Mouse (Mus musculus) liver, embryonic 16.5 days (tissue): ENCODE measurements around the gene Bpifa5. TPM values are rescaled to one million over a fixed set of nuclear protein-coding genes. Genes with fewer than 3 reads are reported as not detected.
"Not testable (repeated sequence)": the region's sequence is repeated elsewhere in the genome, so short reads cannot be mapped to it uniquely, and the experiment has no call there.

ENCODE experiments used
- ATAC-seq: fragments of 200-750 bp; cut with Nextera tagmentation; 2 replicates; pipeline ENCODE4 v1.8.0; 2017; ENCODE audit warnings: low read depth, mild to moderate bottlenecking, moderate number of reproducible peaks, moderate library complexity
- H3K27ac ChIP-seq: fragments of 300-500 bp; sonication (generic); 2 replicates; pipeline ENCODE4 v1.5.1; 2014; ENCODE audit warnings: mild to moderate bottlenecking, low read length
- H3K27me3 ChIP-seq: fragments of 300-500 bp; sonication (generic); 2 replicates; pipeline ENCODE4 v1.6.1; 2014; ENCODE audit warnings: low read depth, low read length, mixed read lengths; ENCODE audit not compliant: control insufficient read depth, insufficient read depth
- H3K36me3 ChIP-seq: fragments of 300-500 bp; sonication (generic); 2 replicates; pipeline ENCODE4 v1.6.1; 2014; ENCODE audit warnings: mild to moderate bottlenecking; ENCODE audit not compliant: control insufficient read depth, insufficient read depth
- H3K4me1 ChIP-seq: fragments of 300-500 bp; sonication (generic); 2 replicates; pipeline ENCODE4 v1.6.1; 2014; ENCODE audit warnings: low read depth, low read length, mixed read lengths; ENCODE audit not compliant: control insufficient read depth
- H3K4me2 ChIP-seq: fragments of 300-500 bp; sonication (generic); 2 replicates; pipeline ENCODE4 v1.6.1; 2014; ENCODE audit warnings: low read depth, low read length, mixed read lengths
- H3K4me3 ChIP-seq: fragments of 300-500 bp; sonication (generic); 2 replicates; pipeline ENCODE4 v1.5.1; 2014; ENCODE audit warnings: low read depth, mild to moderate bottlenecking, low read length
- H3K9ac ChIP-seq: fragments of 300-500 bp; sonication (generic); 2 replicates; pipeline ENCODE4 v1.6.1; 2014; ENCODE audit warnings: low read depth, low read length
- H3K9me3 ChIP-seq: fragments of 300-500 bp; sonication (generic); replicated peaks from 2 replicates; pipeline ENCODE4 v1.6.1; 2016; ENCODE audit warnings: low read length; ENCODE audit not compliant: control insufficient read depth
- WGBS: fragments of 180-500 bp; shearing (Covaris S2); extraction: QIAGEN DNeasy Blood & Tissue Kit; methylation state at CpG from one replicate; pipeline ENCODE4 v1.1.7; 2014; ENCODE audit not compliant: insufficient replicate concordance; 5-methylcytosine and 5-hydroxymethylcytosine counted together
- polyA plus RNA-seq: library from polyadenylated mRNA; unstranded; fragments of >200 nt; fragmentation: Nextera tagmentation; extraction: Ambion mirVana; gene quantifications from 2 replicates; pipeline ENCODE4 v1.2.1, GENCODE M21; 2015

The Bpifa5 gene
- polyA plus RNA-seq, 1 experiment from 2014 or later: not detected

- Histone ChIP-seq H3K9me3 (no peaks in the 10 kb centered on the region), H3K36me3 (no peaks in the 10 kb centered on the region), H3K4me3 (no peak overlapping the region), H3K27ac (no peak overlapping the region), H3K9ac (no peak overlapping the region), H3K4me1 (no peaks in the 10 kb centered on the region), H3K4me2 (no peak overlapping the region), H3K27me3 (no peaks in the 10 kb centered on the region)
- 53% methylated on average over 6 of the region's 6 CpGs for WGBS
- ATAC-seq: no peak
Observed at GRCm38 (mm10) chr2:154171621-154172020, 9.2 kb downstream of the Bpifa5 start.

GRCm38 (mm10) chr2:154173313-154173712 lies 10.9 kb downstream of the Bpifa5 start:
- Histone ChIP-seq H3K27ac (no peak overlapping the region), H3K9ac (no peak overlapping the region), H3K4me2 (no peak overlapping the region), H3K4me3 (no peak overlapping the region), H3K36me3 (no peaks in the 10 kb centered on the region), H3K4me1 (no peaks in the 10 kb centered on the region), H3K9me3 (no peaks in the 10 kb centered on the region), H3K27me3 (no peaks in the 10 kb centered on the region)
- no peak for ATAC-seq
- WGBS: 16% methylated on average over 1 of the region's 1 CpGs

GRCm38 (mm10) chr2:154181900-154182299 lies 19.5 kb downstream of the Bpifa5 start:
- not testable (repeated sequence) for H3K4me3 ChIP-seq, H3K4me1 ChIP-seq, H3K36me3 ChIP-seq, H3K27ac ChIP-seq, H3K9me3 ChIP-seq, H3K4me2 ChIP-seq, H3K27me3 ChIP-seq, H3K9ac ChIP-seq, ATAC-seq
- 55% methylated on average over 7 of the region's 7 CpGs for WGBS

GRCm38 (mm10) chr2:154183061-154183460 lies 20.7 kb downstream of the Bpifa5 start:
- H3K36me3 ChIP-seq, H3K4me2 ChIP-seq, H3K27ac ChIP-seq, ATAC-seq, H3K4me1 ChIP-seq, H3K4me3 ChIP-seq, H3K27me3 ChIP-seq, H3K9ac ChIP-seq, H3K9me3 ChIP-seq: not testable (repeated sequence)
- WGBS: 40% methylated on average over 4 of the region's 4 CpGs

GRCm38 (mm10) chr2:154185319-154185718 lies 22.9 kb downstream of the Bpifa5 start:
- no peaks in the 10 kb centered on the region for H3K27me3 ChIP-seq
- H3K9ac ChIP-seq: no peak overlapping the region
- no peaks in the 10 kb centered on the region for H3K9me3 ChIP-seq
- 68% methylated on average over 6 of the region's 6 CpGs for WGBS
- H3K4me3 ChIP-seq: no peak overlapping the region
- no peak overlapping the region for H3K27ac ChIP-seq
- ATAC-seq: no peak
- no peaks in the 10 kb centered on the region for H3K36me3 ChIP-seq
- H3K4me2 ChIP-seq: no peak overlapping the region
- H3K4me1 ChIP-seq: no peaks in the 10 kb centered on the region

DNA sequence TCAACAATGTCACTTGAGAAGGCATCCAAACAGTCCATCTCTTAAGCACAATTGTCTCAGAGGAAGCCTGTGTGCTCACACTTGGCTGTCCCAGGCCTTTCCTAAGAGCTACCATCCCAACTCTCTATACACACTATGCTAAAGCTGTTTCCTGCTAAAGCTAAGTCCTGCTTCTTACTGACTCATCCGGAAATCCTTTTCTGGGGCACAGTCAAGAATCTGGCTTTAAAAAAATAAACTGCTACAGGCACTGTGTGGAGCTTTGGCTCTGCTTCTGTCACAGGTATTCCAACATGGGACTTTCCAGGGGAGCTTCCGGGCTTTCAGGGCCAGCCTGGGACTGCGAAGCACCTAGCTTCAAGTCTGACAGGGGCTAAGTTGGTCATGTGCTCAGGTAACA lies 23.3 kb downstream of the Bpifa5 start:
- H3K9ac ChIP-seq: no peak overlapping the region
- no peaks in the 10 kb centered on the region for H3K4me1 ChIP-seq
- H3K9me3 ChIP-seq: no peaks in the 10 kb centered on the region
- H3K27ac ChIP-seq: no peak overlapping the region
- H3K4me2 ChIP-seq: no peak overlapping the region
- 48% methylated on average over 3 of the region's 3 CpGs for whole genome bisulfite sequencing
- no peak for ATAC-seq
- no peaks in the 10 kb centered on the region for H3K27me3 ChIP-seq
- H3K36me3 ChIP-seq: no peaks in the 10 kb centered on the region
- no peak overlapping the region for H3K4me3 ChIP-seq

GRCm38 (mm10) chr2:154187468-154187867 lies 25.1 kb downstream of the Bpifa5 start:
- Histone ChIP-seq H3K36me3 (no peaks in the 10 kb centered on the region), H3K9ac (no peak overlapping the region), H3K9me3 (no peaks in the 10 kb centered on the region), H3K27me3 (no peaks in the 10 kb centered on the region), H3K4me3 (no peak overlapping the region), H3K4me1 (no peaks in the 10 kb centered on the region), H3K27ac (no peak overlapping the region), H3K4me2 (no peak overlapping the region)
- 26% methylated on average over 5 of the region's 5 CpGs for WGBS
- no peak for ATAC-seq

- 49% methylated on average over 7 of the region's 7 CpGs for WGBS
- H3K27ac ChIP-seq: no peak overlapping the region
- no peak for ATAC-seq
Observed at GRCm38 (mm10) chr2:154189877-154190434, 27.5 kb downstream of the Bpifa5 start.

DNA sequence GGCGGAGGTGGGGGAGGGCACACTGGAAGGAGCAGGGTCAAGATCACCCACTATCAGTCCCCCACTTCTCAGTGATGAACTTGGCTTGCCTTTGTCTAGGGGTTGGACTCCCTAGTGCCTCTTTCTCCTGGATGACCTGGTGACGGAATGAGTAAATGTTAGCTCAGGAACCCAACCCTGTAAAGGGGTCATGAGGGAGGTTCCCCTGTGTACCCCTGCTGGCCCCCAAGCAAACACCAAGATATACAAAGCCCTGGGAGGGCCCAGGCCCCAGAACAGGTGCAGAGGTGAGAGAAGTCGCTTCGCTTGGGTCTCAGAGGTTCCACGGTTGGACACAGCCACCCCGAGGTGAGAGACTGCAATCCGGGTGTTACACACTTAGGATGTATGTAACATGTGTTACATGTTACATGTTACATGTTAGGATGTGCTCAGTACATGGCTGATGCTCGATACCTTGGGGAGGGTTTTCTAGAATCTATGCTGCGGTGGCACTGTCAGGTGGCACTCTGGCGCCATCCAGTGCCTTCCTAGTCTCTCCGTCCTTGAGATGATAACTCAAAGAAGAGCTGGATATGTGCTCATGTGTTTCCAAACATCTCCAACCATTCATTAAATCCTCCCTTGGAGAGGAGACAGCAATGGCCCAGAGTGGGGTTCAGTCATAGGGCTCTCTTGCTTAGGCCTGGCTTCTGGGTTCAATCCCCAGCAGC lies 28.3 kb downstream of the Bpifa5 start, which contains the start of gene Bpifb1:
TSS of gene Bpifb1 (plus strand) at position 273 of the 713 bp plus-strand sequence.
- Histone ChIP-seq H3K36me3 (no peaks in the 10 kb centered on the region), H3K4me3 (no peak within 1 kb of the TSS), H3K9me3 (no peaks in the 10 kb centered on the region), H3K27me3 (no peaks in the 10 kb centered on the region), H3K9ac (no peak within 1 kb of the TSS), H3K4me2 (no peak within 1 kb of the TSS), H3K4me1 (no peaks in the 10 kb centered on the region), H3K27ac (no peak within 1 kb of the TSS)
- 65% methylated on average over 11 of the region's 11 CpGs for WGBS
- ATAC-seq: no peak

More at GRCm38 (mm10) chr2:154189877-154190434, 27.5 kb downstream of the Bpifa5 start:
- Histone ChIP-seq H3K9me3 (no peaks in the 10 kb centered on the region), H3K36me3 (no peaks in the 10 kb centered on the region), H3K9ac (no peak overlapping the region), H3K4me1 (no peaks in the 10 kb centered on the region), H3K27me3 (no peaks in the 10 kb centered on the region), H3K4me3 (no peak overlapping the region), H3K4me2 (no peak overlapping the region)
